Mouse (Mus musculus) kidney, adult 2 months (tissue): ENCODE measurements at regions not wholly inside any gene's neighbourhood (a gene's known extent, or its start where the extent isn't known, plus 50 kb on each side); places are given as distances from the start of the nearest gene placed in this dataset.
A peak's percentile ranks its signal among the peaks of the same experiment; 100 is the strongest.

ENCODE experiments used
- DNase-seq: peaks from one replicate; pipeline ENCODE4 v3.0.0; 2021
- H3K27ac ChIP-seq: fragments of 200-500 bp; 2 replicates; pipeline ENCODE4 v1.5.1; 2012; ENCODE audit warnings: low read depth, low read length, control low read depth, inconsistent platforms; ENCODE audit not compliant: insufficient read depth
- H3K27me3 ChIP-seq: fragments of 200-500 bp; replicated peaks from 2 replicates; pipeline ENCODE4 v1.6.1; 2012; ENCODE audit warnings: mild to moderate bottlenecking, moderate library complexity, low read length, inconsistent platforms; ENCODE audit not compliant: control insufficient read depth, insufficient read depth
- H3K36me3 ChIP-seq: fragments of 200-500 bp; 2 replicates; pipeline ENCODE4 v1.6.1; 2012; ENCODE audit warnings: mild to moderate bottlenecking, moderate library complexity, low read length, inconsistent platforms; ENCODE audit not compliant: control insufficient read depth, insufficient read depth
- H3K4me1 ChIP-seq: fragments of 200-500 bp; 2 replicates; pipeline ENCODE4 v1.6.1; 2011; ENCODE audit warnings: low read length; ENCODE audit not compliant: control insufficient read depth, insufficient read depth
- H3K4me3 ChIP-seq: fragments of 200-500 bp; 2 replicates; pipeline ENCODE4 v1.5.1; 2011; ENCODE audit warnings: mild to moderate bottlenecking, low read depth, low read length, control low read depth; ENCODE audit not compliant: insufficient read depth
- CTCF ChIP-seq: fragments of 200-500 bp; conservative IDR thresholded peaks from 2 replicates; pipeline ENCODE4 v1.5.1; 2011; ENCODE audit warnings: low read depth, mild to moderate bottlenecking, control low read depth, low read length, moderate library complexity, mixed read lengths; ENCODE audit not compliant: insufficient read depth, insufficient read length
- POLR2A ChIP-seq: fragments of 200-500 bp; IDR thresholded peaks from one replicate; pipeline ENCODE4 v1.6.1; 2011; ENCODE audit warnings: low read depth, low read length, control low read depth
- WGBS: fragments of 180-500 bp; shearing (Covaris S2); methylation state at CpG from one replicate; pipeline ENCODE4 v1.1.7; 2018; 5-methylcytosine and 5-hydroxymethylcytosine counted together

GRCm38 (mm10) chr5:118473128-118473730 lies 87.2 kb upstream of the Med13l start:
- no peaks in the 10 kb centered on the region for H3K4me1 ChIP-seq
- H3K27ac ChIP-seq, result no peak overlapping the region
- H3K4me3 ChIP-seq, result no peak overlapping the region
- H3K36me3 ChIP-seq, result no peaks in the 10 kb centered on the region
- TF ChIP-seq CTCF (no peak), POLR2A (no peak)
- no peak for DNase-seq
- 55% methylated on average over 5 of the region's 5 CpGs for WGBS
- no peaks in the 10 kb centered on the region for H3K27me3 ChIP-seq

- Histone ChIP-seq H3K27me3 (no peaks in the 10 kb centered on the region), H3K27ac (no peak overlapping the region), H3K4me3 (no peak overlapping the region), H3K36me3 (no peaks in the 10 kb centered on the region), H3K4me1 (no peaks in the 10 kb centered on the region)
- DNase-seq, result no peak
- WGBS, result 75% methylated on average over 5 of the region's 5 CpGs
- TF ChIP-seq POLR2A (no peak), CTCF (no peak)
Measured at GRCm38 (mm10) chr5:118476597-118476996, 83.9 kb upstream of the Med13l start.

GRCm38 (mm10) chr5:118477131-118478119 lies 83.1 kb upstream of the Med13l start:
- Histone ChIP-seq H3K4me1 (no peaks in the 10 kb centered on the region), H3K4me3 (no peak overlapping the region), H3K27me3 (no peaks in the 10 kb centered on the region), H3K27ac (no peak overlapping the region), H3K36me3 (no peaks in the 10 kb centered on the region)
- no peak for TF ChIP-seq CTCF
- TF ChIP-seq POLR2A, result no peak
- DNase-seq, result no peak
- 55% methylated on average over 19 of the region's 19 CpGs for WGBS

GRCm38 (mm10) chr5:118478120-118478768 lies 82.2 kb upstream of the Med13l start:
- Histone ChIP-seq H3K27ac (no peak overlapping the region), H3K4me3 (no peak overlapping the region), H3K4me1 (no peaks in the 10 kb centered on the region), H3K36me3 (no peaks in the 10 kb centered on the region), H3K27me3 (no peaks in the 10 kb centered on the region)
- peak; percentile 82 for DNase-seq
- TF ChIP-seq POLR2A (no peak), CTCF (no peak)
- WGBS, result 9% methylated on average over 15 of the region's 15 CpGs

GRCm38 (mm10) chr5:118480000-118480399 lies 80.5 kb upstream of the Med13l start:
- no peaks in the 10 kb centered on the region for H3K4me1 ChIP-seq
- TF ChIP-seq POLR2A, result no peak
- no peak for TF ChIP-seq CTCF
- WGBS, result 85% methylated on average over 5 of the region's 5 CpGs
- H3K4me3 ChIP-seq, result no peak overlapping the region
- H3K27ac ChIP-seq, result no peak overlapping the region
- no peaks in the 10 kb centered on the region for H3K27me3 ChIP-seq
- DNase-seq, result no peak
- H3K36me3 ChIP-seq, result no peaks in the 10 kb centered on the region

- Histone ChIP-seq H3K36me3 (no peaks in the 10 kb centered on the region), H3K27me3 (no peaks in the 10 kb centered on the region), H3K4me3 (no peak overlapping the region), H3K27ac (no peak overlapping the region), H3K4me1 (no peaks in the 10 kb centered on the region)
- no peak for DNase-seq
- WGBS, result 85% methylated on average over 10 of the region's 10 CpGs
- no peak for TF ChIP-seq CTCF
- TF ChIP-seq POLR2A, result no peak
Measured at GRCm38 (mm10) chr5:118480965-118481793, 79.3 kb upstream of the Med13l start.

- H3K27me3 ChIP-seq, result no peaks in the 10 kb centered on the region
- no peak overlapping the region for H3K27ac ChIP-seq
- DNase-seq, result no peak
- no peak overlapping the region for H3K4me3 ChIP-seq
- H3K4me1 ChIP-seq, result no peaks in the 10 kb centered on the region
- H3K36me3 ChIP-seq, result no peaks in the 10 kb centered on the region
- TF ChIP-seq POLR2A (no peak), CTCF (no peak)
Measured at GRCm38 (mm10) chr5:118481794-118482049, 78.8 kb upstream of the Med13l start.
